Mouse (Mus musculus) adrenal gland, postnatal 4 days (tissue): ENCODE data around the gene Adprh. TPM values are rescaled to one million over a fixed set of nuclear protein-coding genes. Genes with fewer than 3 reads are reported as not detected.
"Not testable (repeated sequence)": the region's sequence is repeated elsewhere in the genome, so short reads cannot be mapped to it uniquely, and the experiment has no call there.

Experiments
- DNase-seq, 2 experiments: peaks; one replicate each; pipeline ENCODE4 v3.0.0; 2021 to 2022; ENCODE audit warnings: low spot score in 2 of 2, mixed read lengths in 2 of 2
- total RNA-seq, 2 experiments: library from RNA; stranded (reverse); gene quantifications; 2 replicates each; pipeline ENCODE4 v1.2.3; 2021

Adprh gene
- total RNA-seq, 2 experiments from 2014 or later: 54.7 to 55.4 TPM

DNA sequence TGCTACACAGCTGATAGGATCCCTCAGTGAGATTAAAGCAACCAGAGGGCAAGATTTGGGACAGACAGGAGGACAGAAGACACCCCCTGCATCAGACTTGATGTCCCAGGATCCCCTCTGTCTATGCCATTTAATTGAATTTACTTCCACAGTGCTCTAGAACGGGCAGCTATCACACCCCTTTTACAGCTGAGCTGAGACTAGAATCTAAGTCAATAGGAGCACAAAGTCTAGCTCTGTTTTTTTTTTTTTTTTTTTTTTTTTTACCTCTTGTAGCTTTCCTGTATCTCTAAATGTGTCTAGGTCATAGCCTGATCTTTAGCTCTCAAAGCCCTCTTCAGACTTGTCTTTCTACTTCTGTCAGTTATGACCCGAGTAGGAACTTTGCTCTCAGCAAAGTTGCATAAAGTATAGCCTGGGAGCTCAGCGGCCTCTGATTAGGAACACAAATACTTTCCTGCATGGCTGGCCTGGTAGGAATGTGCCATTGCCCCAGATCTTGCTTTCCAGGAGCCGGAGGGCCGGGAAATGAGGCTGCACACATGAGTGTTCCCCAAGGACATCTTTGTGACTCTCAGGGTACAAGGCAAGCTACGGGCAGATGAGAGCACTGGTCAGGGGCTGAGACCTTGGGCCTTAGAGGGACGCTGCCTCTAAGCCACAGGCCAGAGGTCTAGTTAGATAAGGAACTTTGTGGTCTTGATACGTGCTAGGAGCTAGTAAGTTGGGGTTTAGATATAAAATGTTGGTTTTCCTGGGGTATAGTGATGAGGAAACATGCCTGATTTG lies 15.6 kb upstream of the Adprh start:
- no peak for DNase-seq

DNA sequence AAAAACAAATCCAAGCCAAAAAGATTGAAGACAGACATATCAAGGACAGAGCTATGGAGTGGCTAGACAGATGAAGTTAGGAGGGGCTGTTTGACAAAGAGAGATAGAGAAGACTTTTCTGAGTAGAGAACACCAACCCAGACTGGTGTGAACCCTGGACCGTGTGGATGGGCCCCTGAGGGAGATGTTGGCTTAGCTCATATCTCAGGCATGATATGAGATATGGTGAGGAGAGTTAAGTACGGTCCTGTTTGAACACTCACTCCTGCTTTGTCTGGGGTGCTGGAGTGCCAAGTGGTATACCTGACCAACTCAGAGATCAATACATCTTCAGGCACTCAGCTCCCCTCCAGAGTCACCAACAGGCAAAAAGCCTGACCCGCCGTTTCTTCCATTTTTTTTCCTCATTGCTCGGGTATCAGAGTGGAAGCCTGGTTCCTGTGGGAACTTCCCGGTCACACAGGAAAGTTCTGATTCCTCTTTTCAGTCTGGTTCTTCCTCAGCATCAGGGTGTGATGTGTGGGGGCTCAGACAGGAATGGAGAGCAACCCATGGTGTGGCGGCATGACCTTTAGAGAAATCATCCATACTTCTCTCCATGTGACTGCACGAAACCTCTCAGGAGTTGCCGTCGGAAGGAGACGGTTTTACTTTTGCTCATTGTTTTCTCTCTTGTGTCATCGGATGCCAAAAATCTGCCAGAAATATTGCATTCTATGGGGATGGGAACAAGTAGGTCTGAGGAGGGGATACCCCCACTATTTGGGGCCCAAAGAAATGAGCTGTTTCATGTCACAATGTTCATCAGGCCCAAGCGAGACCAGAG lies 14.8 kb upstream of the Adprh start:
- no peak for DNase-seq

DNA sequence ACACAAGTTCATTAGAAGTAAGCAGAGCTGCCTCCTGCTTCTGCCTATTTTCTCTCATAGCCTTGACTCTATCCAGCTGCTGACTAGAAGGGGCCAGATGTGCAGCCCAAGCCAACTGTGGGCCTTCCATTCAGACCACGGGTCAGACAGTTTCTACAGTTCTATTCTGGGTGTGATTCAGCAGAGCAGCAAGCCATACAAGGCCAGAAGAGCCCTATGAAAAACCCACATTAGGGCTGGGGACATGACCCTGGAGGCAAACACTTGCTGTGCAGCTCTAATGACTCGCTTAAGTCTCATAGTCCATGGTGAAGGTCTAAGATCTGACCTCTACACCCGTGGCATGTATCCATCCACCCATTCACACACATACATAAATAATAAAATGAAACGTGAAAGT lies 13.6 kb upstream of the Adprh start:
- no peak for DNase-seq

DNA sequence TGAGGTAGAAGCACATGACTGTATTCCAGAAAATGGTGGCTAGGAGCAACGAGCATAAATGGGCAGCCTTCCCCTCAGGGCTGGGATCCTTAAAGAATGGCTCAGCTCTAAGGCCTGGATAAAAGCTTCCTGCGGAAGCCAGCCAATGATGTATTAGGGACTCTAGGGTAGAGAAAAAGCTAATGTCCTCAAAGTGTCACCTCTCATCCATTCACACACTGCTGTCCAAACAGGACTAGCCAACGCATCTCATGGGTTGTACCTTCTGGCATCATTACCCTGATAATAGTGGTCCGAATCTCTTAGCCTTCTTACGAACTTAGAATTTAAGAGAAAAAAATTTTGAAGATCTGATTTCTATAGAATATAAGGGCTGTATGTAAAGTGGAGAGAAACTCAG lies 10.8 kb upstream of the Adprh start:
- no peak for DNase-seq

DNA sequence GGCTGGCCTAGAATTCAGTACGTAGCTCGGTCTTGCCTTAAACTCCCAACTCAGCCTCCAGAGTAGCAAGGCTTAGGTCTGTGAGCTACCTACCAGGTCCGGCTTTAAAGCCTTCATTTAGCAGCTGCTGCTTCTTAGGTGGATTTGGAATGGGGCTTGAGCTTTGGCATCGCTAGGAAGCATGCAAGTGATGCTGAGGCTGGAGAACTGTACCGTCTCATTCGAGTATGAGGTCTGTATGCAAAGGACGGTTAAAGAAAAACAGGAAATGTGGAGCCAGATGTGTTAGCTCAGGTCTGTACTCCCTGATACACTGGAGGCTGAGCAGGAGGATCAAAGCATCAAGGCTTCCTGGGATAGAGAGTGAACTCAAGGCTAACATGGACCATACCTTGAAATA lies 9.7 kb upstream of the Adprh start:
- no peak for DNase-seq

DNA sequence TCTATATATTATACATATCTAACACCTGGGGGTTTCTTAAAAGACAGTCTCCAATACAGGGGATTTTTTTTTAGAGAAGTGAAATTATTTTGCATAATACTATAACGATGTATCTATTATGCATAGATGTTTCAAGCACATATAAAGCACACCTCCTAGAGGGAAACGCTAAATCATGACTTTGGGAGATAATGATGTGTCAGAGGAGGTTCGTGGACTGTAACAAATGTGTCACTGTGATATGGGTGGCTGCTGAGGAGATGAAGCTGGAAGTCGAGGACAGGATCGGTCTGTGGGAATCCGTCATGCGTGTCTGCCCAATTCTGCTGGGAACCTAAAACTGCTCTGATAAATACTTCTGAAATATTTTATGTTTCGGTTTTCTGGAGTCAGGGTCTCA lies 9.2 kb upstream of the Adprh start:
- DNase-seq: no peak

DNA sequence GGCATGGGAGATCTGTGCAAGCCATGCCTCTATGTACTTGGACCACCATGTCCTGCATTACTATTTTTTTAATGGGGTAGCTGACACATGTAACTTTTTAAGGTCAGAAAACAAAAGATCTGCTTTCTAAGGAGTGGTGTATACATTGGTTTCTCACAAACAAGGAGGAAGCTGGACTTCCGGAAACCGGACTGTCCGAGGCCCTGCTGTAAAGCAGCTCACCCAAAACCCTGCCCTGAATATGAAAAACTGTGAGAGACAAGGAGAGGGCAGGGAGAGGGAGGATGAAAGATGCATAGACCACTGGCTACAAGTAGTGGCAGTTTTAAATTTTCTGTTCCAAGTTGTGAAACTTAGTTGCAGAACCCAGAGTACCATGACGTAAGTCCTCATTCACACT lies 7.5 kb upstream of the Adprh start:
- DNase-seq: no peak

DNA sequence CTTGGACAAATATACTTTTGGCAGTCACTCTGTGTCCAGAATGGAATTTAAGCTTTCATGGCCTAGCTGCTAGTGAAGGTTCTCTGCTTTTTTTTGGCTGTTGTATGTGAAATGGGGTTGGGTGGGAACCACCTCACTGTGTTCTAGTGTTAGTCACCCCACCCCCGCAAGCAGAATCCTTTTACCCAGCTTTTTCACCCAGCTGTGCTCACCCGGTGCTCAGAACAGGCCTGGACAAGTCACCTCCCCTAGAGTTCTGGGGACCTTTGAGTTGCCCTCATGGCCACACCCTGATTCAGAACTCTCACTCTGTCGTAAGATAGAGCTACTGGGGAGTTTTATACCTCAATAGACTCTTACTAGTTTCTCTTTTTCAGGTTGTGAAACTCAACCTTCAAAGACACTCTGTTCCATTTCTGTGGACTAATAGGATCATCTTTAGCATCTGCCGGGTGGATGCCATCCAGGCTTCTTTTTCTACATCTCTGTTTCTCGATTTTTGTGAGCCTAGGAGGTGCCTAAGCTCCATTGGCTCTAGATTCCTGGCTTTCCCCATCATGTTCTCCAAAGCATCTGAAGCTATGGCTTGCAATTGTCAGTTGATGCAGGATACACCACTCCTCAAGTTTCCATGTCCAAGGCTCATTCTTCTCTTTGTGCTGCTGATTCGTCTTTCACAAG lies 6.2 kb upstream of the Adprh start:
- DNase-seq: no peak

DNA sequence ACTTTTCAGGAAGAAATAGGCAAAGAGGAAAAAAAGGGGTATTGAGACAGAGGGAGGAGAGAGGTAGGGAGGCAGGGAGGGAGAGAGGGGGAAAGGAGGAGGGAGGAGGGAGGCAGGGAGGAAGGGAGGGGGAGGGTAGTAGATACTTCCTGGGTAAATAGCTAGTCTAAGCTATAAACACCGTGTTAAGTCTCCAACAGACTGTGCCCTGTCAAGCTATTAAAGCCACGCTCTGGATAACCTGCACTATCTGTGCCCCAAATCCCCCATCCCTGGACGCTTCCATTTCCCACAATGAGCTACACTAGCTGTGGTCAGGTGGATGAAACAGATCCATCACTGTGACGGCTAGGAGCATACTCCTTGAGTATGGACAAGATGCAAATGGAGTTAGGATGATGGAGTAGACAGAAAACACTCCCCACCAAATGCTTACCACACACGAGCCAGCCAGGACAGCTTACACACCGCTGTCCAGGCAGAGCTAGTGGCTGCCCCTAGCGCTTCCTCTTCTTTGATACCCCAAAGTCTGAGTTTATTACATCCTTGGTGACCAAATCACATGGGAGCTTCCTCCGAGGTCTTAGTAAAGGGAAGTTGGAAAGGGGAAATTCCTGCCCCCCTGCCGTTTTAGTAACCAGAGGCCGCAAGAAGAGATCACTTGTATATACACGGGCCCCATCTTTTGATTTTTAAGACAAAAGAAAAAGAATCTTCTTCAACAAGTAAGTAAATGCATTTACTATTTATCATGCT lies 4.5 kb upstream of the Adprh start:
- DNase-seq: no peak

DNA sequence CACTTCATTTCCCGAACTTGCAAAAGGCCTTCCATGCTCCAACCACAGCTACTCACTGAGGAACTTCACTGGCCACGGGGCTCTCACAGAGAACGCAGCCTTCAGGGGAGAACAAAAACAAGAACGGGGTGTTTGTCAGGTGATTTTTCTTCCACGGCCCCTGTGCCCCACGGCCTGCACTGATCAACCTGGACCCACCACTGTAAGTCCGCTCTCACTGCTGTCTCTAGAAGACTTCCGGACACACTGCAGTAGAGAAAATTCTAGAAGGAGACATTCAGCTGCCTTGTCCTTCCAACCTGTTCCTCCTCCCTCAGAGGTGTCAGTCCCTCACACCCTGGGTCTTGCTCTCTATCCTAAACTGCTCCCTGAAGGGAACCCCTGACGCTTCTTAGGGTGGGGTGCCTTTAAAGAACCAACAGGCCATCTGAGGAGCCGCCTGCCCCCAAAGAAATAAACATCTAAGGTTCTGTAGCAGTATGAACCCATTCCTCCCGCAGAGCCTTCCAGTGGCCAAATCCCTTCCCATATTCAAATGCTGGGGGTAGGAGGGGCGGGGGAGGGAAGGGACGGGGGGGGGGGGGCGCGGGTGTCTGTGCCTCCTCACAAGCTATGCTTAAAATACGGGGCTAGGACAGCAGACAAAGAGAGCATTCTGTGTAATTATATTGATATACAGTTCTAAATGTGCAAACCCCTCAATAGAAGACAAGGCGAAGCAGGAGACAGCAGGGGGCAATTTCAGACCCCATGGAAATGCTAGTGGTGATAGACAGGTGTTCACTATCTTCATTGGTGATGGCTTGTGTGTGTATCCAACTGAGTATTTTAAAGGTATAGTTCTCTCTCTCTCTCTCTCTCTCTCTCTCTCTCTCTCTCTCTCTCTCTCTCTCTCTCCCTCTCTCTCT lies 3.3 kb upstream of the Adprh start, which contains the start of gene Cd80:
Gene Cd80, plus strand, starts transcription at position 51 of the 908 bp plus-strand sequence.
- DNase-seq: no peak

DNA sequence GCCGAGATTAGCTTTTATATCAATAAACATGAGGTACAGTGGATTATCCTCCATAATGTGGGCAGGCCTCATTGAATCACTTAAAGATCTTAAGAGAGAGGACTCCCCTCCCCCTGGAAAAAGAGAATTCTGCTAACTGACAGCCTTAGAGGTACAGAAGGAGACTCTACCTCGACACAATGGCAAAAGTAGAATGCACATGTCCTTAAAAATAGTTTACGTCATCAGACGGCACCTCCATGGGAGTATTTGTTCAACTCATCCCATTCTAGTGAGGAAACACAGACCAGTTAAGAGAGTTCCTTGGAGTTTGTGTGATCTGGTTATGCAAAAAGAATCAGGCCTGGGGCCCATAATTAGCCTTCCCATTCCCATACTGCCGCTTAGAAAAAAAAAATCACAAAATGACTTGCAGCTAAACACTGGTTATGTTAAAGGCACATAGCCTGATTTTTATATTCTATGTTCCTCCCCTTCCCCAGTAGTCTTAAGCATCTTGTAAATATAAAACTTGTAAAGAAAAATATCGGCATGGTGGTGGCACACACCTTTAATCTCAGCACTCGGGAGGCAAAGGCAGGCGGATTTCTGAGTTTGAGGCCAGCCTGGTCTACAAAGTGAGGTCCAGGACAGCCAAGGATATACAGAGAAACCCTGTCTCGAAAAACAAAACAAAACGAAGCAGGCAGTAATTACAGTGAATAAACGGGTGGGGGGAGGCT lies 2.2 kb upstream of the Adprh start:
- DNase-seq: no peak

DNA sequence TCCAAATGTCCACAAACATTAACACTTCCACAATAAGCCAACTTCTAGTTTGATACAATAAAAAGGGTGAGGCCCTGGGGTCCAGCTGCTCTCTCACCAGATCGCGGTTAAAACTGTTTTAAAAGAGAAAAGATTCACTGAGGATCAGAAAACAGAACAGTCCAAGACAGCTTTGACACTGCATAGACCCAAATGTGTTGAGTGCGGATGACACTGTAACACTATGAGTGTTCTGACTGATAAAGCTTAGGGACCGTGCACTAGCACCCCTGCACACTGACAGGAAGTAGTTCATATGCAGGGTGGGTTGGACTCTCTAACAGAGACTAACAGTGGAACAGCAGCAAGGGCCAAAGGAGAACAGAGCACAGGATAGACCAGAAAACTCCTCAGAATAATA lies 1.4 kb upstream of the Adprh start:
- no peak for DNase-seq

DNA sequence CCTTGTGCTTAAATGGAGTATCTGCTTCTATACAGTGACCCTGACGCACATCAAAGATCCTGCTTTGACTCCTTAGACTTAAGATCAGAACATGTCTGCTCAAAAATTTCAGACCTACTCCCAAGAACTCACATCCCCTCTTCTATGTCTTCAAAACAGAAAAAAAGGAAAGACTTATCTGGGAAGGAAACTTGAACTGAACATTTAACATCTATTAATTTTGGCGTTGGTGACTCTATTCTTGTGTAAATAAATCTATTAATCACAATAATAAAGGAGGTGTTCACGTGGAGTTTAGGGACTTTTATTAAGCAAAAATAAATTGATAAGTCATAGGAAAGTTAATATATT lies 675 bp upstream of the Adprh start:
- DNase-seq: no peak

DNA sequence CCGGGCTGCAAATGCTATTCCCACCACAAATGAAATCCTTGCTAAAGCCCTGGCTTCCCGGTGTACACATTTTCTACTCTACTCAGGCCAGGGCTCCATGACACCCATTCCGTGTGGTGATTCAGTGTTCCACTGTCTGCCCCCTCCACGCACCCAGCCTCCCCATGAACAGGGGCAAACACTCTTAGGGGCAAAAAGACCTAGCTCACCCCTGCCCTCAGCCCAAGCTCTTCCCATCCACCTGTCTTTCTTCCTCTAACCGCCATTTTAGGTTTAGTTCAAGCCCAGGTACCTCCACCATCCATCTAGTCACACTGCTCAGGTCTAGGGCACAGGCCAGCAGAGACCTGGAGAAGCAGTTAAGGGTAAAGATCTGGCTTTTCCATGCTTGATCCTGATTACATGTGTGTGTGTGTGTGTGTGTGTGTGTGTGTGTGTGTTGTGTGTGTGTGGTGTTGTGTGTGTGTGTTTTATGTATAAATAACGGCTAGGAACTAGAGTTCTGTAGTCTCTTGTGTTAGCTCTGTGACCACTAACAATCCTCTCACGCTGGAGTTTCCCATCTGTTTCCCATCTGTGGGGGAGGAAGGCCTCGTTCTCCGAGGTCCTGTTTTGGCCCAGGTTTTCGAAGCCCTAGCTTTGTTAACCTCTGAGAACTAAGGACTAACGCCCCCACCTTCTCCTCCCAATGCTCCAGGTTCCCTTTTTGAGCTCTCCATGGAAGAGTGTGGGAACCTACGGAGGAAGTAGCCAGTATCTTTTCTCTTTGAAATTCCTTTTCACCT lies 890 bp downstream of the Adprh start:
- no peak for DNase-seq

DNA sequence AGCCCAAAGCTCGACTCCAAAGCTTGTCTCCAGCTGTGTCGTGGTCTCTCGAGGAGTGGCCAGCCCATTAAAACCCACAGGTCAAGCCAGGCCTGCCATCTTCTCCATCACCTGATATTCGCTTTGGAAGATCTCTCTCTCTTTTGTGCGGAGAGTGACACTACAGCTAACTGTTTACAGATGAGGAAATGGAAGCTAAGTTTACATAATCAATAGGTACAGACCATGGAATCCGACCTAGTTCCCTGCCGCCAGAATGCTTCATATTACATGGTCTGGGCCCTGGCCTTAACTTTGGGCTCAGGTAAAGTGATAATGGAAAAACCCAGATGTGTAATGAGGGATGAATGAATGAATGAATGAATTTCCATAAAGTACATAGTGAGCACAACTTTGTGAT lies 1.8 kb downstream of the Adprh start:
- no peak for DNase-seq

DNA sequence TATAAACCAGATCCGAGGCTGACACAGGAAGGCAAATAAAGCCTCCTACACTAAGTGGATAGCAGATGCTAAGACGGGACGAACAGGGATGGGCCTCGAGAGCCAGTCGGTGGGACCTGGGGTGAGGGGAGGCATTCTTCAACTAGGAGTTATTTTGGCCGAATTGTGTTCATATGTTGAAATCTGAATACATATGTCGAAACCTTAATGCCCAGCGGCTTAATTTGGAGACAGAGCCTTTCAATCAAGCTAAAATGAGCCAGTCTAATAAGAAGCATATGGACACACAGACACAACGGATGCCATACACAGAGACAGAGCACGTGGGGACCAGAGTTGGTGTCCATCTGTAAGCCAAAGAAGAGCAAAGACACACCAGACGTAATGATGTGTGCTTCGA lies 4.0 kb downstream of the Adprh start:
- no peak for DNase-seq

DNA sequence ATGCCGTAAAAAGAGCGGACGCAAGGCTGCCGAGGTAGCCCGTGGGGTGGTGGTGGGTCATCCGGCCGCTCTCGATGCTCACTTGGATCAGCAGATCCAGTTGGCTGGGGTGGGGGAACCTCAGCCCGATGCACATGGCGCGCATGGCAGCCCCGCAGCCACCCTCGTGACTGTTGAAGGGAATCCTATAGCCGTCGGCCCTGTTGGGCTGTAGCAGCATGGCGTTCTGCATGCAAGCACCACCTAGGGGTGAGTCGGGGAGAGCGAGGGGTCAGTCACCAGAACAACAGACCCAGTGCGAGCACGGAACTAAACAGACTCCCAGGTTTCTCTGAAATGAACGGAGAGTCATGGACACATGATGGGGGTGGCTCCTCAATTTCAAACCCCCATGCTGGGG lies 5.1 kb downstream of the Adprh start:
- no peak for DNase-seq

DNA sequence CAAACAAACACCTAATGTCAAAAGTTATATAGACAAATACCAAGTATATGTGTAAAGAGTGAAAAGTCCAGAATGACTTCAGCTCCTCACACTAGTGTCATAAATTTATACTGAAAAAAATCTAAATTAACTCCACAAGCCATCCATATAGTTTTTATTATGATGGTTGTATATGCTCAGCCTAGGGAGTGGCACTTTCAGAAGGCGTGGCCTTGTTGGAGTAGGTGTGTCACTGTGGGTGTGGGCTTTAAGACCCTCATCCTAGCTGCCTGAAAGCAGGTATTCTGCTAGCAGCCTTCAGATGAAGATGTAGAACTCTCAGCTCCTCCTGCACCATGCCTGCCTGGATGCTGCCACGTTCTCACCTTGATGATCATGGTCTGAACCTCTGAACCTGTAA lies 6.4 kb downstream of the Adprh start:
- DNase-seq: not testable (repeated sequence)

DNA sequence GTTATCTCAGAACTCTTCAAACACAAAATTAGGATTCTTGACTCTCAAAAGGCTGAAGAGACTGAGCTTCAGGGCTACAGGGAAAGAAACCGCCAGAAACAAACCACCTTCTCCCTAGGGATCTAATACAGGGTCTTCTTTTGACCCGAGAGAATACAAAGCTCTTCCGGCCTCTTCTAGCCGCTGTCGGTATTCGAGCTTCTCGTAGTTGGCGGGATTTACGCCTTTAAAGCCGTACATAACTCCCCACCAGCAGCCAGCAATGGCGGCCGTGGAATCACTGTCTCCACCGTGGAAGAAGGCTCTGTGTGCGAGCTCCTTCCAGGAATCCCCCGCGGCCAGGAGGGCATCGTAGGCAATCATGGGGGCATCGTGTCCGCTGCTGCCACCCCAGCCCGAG lies 6.9 kb downstream of the Adprh start:
- no peak for DNase-seq
